ENCODE assay signal across 8 mouse cellular contexts in genomic region chr12:100897736-100898650, GRCm38 (mm10). TPM values are rescaled to one million over a fixed set of nuclear protein-coding genes. Genes with fewer than 3 reads are reported as not detected.
A peak's percentile ranks its signal among the peaks of the same experiment; 100 is the strongest.
DNase-seq lines count a peak whose midpoint lies in the region; ATAC-seq and TF ChIP-seq lines count a peak whose summit lies in the region.

No protein-coding gene starts in this region.

- H3K36me3 ChIP-seq in hindbrain, embryonic 10.5 days = no peaks in the 10 kb centered on the region
- no peaks in the 10 kb centered on the region for H3K36me3 ChIP-seq in hindbrain, embryonic 11.5 days (ENCODE audit: control insufficient read depth, insufficient read depth, low read length)
- no peaks in the 10 kb centered on the region for H3K36me3 ChIP-seq in forebrain, embryonic 15.5 days
- H3K36me3 ChIP-seq in midbrain, postnatal 0 days (ENCODE audit: insufficient read depth, low read length) = no peaks in the 10 kb centered on the region

- no peak overlapping the region for H3K4me2 ChIP-seq in hindbrain, embryonic 11.5 days (replicated peaks; ENCODE audit: low read depth, low read length)
- H3K4me2 ChIP-seq in forebrain, embryonic 15.5 days (replicated peaks) = peak overlapping the region; percentile 80
- H3K4me2 ChIP-seq in midbrain, postnatal 0 days (ENCODE audit: low read depth, low read length, poor library complexity, severe bottlenecking) = peak overlapping the region; percentile 81

- no peak for TF ChIP-seq CTCF in midbrain, postnatal 0 days (IDR thresholded peaks at IDR 0.05)

- DNase-seq in hindbrain, embryonic 10.5 days (ENCODE audit: low spot score) = no peak
- no peak for DNase-seq in hindbrain, embryonic 11.5 days (ENCODE audit: low spot score)
- peak; percentile 81 to 90 for DNase-seq in cerebellum, adult 18-20 months
- DNase-seq in midbrain, postnatal 0 days (ENCODE audit: low spot score) = peak; percentile 31
- no peak for DNase-seq in adipocyte (ENCODE audit: low spot score)
- DNase-seq in left cerebral cortex, postnatal 10 days (ENCODE audit: extremely low spot score in 1 of 2, low spot score in 2 of 2) = no peak

- H3K4me3 ChIP-seq in hindbrain, embryonic 10.5 days = peak overlapping the region; percentile 50
- H3K4me3 ChIP-seq in hindbrain, embryonic 11.5 days (ENCODE audit: low read depth, low read length) = no peak overlapping the region
- H3K4me3 ChIP-seq in forebrain, embryonic 15.5 days = peak overlapping the region; percentile 42; the same call in 1 of the 2 replicates
- peak overlapping the region; percentile 44 for H3K4me3 ChIP-seq in midbrain, postnatal 0 days (ENCODE audit: low read depth, low read length)

- peaks cover 56% of the 10 kb centered on the region for H3K27me3 ChIP-seq in hindbrain, embryonic 10.5 days (ENCODE audit: insufficient read depth, poor library complexity, severe bottlenecking)
- peaks cover 25% of the 10 kb centered on the region for H3K27me3 ChIP-seq in hindbrain, embryonic 11.5 days (ENCODE audit: control insufficient read depth, insufficient read depth, low read length)
- peaks cover 23% of the 10 kb centered on the region for H3K27me3 ChIP-seq in forebrain, embryonic 15.5 days
- 0 out of 2 replicates have a peak, but pooled peaks cover 4% of the 10 kb centered on the region for H3K27me3 ChIP-seq in midbrain, postnatal 0 days (ENCODE audit: insufficient read depth, low read length)

- H3K4me1 ChIP-seq in hindbrain, embryonic 10.5 days (replicated peaks) = peaks cover 26% of the 10 kb centered on the region
- H3K4me1 ChIP-seq in hindbrain, embryonic 11.5 days (replicated peaks; ENCODE audit: control insufficient read depth, insufficient read depth, low read length) = no peaks in the 10 kb centered on the region; the same call in 1 of the 2 replicates
- H3K4me1 ChIP-seq in forebrain, embryonic 15.5 days = peaks cover 33% of the 10 kb centered on the region
- H3K4me1 ChIP-seq in midbrain, postnatal 0 days (ENCODE audit: insufficient read depth, low read length) = 0 out of 2 replicates have a peak, but pooled peaks cover 2% of the 10 kb centered on the region

- no peak overlapping the region for H3K27ac ChIP-seq in hindbrain, embryonic 10.5 days
- no peak overlapping the region for H3K27ac ChIP-seq in hindbrain, embryonic 11.5 days (ENCODE audit: low read depth, low read length)
- H3K27ac ChIP-seq in forebrain, embryonic 15.5 days (replicated peaks) = no peak overlapping the region
- no peak overlapping the region for H3K27ac ChIP-seq in midbrain, postnatal 0 days (ENCODE audit: low read depth, low read length)

- 30% methylated on average over 12 of the region's 12 CpGs for WGBS in hindbrain, embryonic 10.5 days
- WGBS in hindbrain, embryonic 11.5 days = 28% methylated on average over 12 of the region's 12 CpGs
- 17% methylated on average over 12 of the region's 12 CpGs for WGBS in forebrain, embryonic 15.5 days
- 25% methylated on average over 12 of the region's 12 CpGs for WGBS in midbrain, postnatal 0 days

- intact Hi-C loops in left cerebral cortex, postnatal 10 days (cut with DNase I) = no loop called here

- ATAC-seq in hindbrain, embryonic 11.5 days (ENCODE audit: low FRiP score) = no peak
- ATAC-seq in forebrain, embryonic 15.5 days (replicated peaks) = no peak
- no peak for ATAC-seq in midbrain, postnatal 0 days (ENCODE audit: low FRiP score)
- no peak for ATAC-seq in erythroblast, adult 5-6 weeks (replicated peaks; ENCODE audit: low FRiP score, poor library complexity, severe bottlenecking)

- H3K9ac ChIP-seq in hindbrain, embryonic 11.5 days (ENCODE audit: low read depth, low read length) = no peak overlapping the region
- 0 out of 2 replicates have a peak overlapping the region, but pooled peaks have one; percentile 46 for H3K9ac ChIP-seq in forebrain, embryonic 15.5 days (replicated peaks)
- H3K9ac ChIP-seq in midbrain, postnatal 0 days (replicated peaks; ENCODE audit: low read length, poor library complexity, severe bottlenecking) = peak overlapping the region; percentile 75

- H3K9me3 ChIP-seq in hindbrain, embryonic 10.5 days = no peaks in the 10 kb centered on the region
- H3K9me3 ChIP-seq in hindbrain, embryonic 11.5 days (ENCODE audit: control insufficient read depth, low read length) = no peaks in the 10 kb centered on the region
- H3K9me3 ChIP-seq in forebrain, embryonic 15.5 days = no peaks in the 10 kb centered on the region
- H3K9me3 ChIP-seq in midbrain, postnatal 0 days (ENCODE audit: low read length) = no peaks in the 10 kb centered on the region

RNA-seq across cellular contexts. Expression of gene Gpr68, which starts 10.0 kb away (rescaled TPM):
- 0.10 and 0.21 TPM in 2 replicates for polyA plus RNA-seq in hindbrain, embryonic 10.5 days (2016; fragmentation: Nextera tagmentation; extraction: Ambion mirVana)
- 0.22 TPM in 1 of 2 replicates, not detected in the other for polyA plus RNA-seq in hindbrain, embryonic 11.5 days (2014; fragmentation: Nextera tagmentation; extraction: Ambion mirVana)
- polyA plus RNA-seq in forebrain, embryonic 15.5 days (2015; fragmentation: Nextera tagmentation; extraction: Ambion mirVana) = 1.1 and 1.2 TPM in 2 replicates
- total RNA-seq in midbrain, postnatal 0 days (2014; rRNA removed) = 22.3 and 28.4 TPM in 2 replicates
- polyA plus RNA-seq in midbrain, postnatal 0 days (2015; fragmentation: Nextera tagmentation; extraction: Ambion mirVana) = 6.2 and 8.7 TPM in 2 replicates
- 1 to 10 TPM; 6.7 to 7.4 TPM for total RNA-seq in left cerebral cortex, postnatal 10 days (2021)
- total RNA-seq in erythroblast, adult 5-6 weeks (2015; ENCODE audit: low replicate concordance) = not detected in 2 replicates
- not detected in 2 replicates for total RNA-seq in erythroblast, adult 5-6 weeks (2017; ENCODE audit: low replicate concordance)

Comparison
In these comparisons a context has a peak if more than half of its experiments do, and no peak if none do; other contexts are left out.
1. DNase-seq: peak in cerebellum, adult 18-20 months (2 of 2) and midbrain, postnatal 0 days (single experiment); none in hindbrain, embryonic 10.5 days (single experiment), hindbrain, embryonic 11.5 days (single experiment), adipocyte (single experiment) and left cerebral cortex, postnatal 10 days (0 of 2).